Mouse (Mus musculus): ENCODE results near the gene Kif1b. TPM values are rescaled to one million over a fixed set of nuclear protein-coding genes. Genes with fewer than 3 reads are reported as not detected.
"Not testable (repeated sequence)": the region's sequence is repeated elsewhere in the genome, so short reads cannot be mapped to it uniquely, and the experiment has no call there.

Gene Kif1b
- polyA plus RNA-seq, 1 experiment from 2014 or later = 5.1 TPM

DNA sequence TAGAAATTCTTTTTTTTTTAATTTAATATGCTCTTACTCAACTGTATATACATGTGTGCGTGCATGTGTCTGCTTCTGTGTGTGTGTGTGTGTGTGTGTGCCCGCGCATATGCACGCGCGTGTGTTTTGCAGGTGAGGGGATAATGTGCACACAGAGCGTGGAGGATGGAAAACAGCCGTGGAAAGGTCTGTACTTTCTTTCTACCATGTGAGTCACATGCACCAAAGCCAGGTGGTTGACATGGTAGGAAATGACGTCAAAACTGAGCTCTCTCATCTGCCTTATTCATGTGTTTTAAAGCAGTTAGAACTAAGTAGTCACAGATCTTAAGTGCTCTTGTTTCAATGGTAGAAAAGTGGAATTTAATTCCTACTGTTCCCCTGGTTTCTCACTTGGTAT, 91.5 kb downstream of the Kif1b start:
- Histone ChIP-seq H3K4me2 (no peak overlapping the region), H3K9me3 (replicated peaks) (no peaks in the 10 kb centered on the region), H3K4me3 (replicated peaks) (no peak overlapping the region), H3K36me3 (peaks cover 37% of the 10 kb centered on the region), H3K4me1 (replicated peaks) (no peaks in the 10 kb centered on the region), H3K9ac (no peak overlapping the region), H3K27ac (no peak overlapping the region), H3K27me3 (no peaks in the 10 kb centered on the region)
- no peak for ATAC-seq (ENCODE audit: low read depth)
- no peak for DNase-seq
- WGBS (ENCODE audit: insufficient replicate concordance) = 82% methylated on average over 9 of the region's 9 CpGs

DNA sequence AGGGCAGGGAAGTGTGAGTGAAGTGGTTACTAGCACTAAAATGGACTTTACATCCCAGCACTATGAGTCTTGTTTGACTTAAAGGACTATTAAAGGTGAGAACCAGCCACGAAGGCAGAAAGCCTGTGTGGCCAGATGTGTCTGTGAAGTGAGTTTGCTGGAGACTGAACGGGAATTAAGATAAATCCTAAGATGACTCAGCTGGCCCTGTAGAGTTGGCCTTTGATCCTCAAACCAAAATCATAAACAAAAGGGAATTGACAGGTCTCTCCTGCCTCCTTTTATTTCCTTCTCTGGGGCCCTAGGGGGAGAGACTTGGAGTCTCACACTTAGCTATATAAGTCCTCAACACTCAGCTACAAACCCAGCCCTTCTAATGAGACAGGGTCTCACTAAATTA, 92.1 kb downstream of the Kif1b start:
- no peaks in the 10 kb centered on the region for H3K9me3 ChIP-seq (replicated peaks)
- ATAC-seq (ENCODE audit: low read depth) = no peak
- no peaks in the 10 kb centered on the region for H3K4me1 ChIP-seq (replicated peaks)
- H3K36me3 ChIP-seq = peaks cover 36% of the 10 kb centered on the region
- no peak overlapping the region for H3K27ac ChIP-seq
- H3K27me3 ChIP-seq = no peaks in the 10 kb centered on the region
- DNase-seq = no peak
- no peak overlapping the region for H3K4me2 ChIP-seq
- no peak overlapping the region for H3K4me3 ChIP-seq (replicated peaks)
- no peak overlapping the region for H3K9ac ChIP-seq
- 57% methylated on average over 2 of the region's 2 CpGs for WGBS (ENCODE audit: insufficient replicate concordance)

DNA sequence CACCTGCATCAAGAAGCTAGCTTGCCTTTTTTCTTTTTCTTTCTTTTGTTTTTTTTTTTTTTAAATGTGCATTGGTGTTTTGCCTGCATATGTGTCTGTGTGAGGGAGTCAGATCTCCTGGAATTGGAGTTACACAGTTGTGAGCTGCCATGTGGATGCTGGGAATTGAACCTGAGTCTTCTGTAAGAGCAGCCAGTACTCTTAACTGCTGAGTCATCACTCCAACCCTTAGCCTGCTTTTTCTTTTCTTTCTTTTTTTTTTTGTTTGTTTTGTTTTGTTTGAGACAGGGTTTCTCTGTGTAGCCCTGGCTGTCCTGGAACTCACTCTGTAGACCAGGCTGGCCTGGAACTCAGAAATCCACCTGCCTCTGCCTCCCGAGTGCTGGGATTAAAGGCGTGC, 93.0 kb downstream of the Kif1b start:
- DNase-seq; H3K4me3 ChIP-seq (replicated peaks): not testable (repeated sequence)
- 89% methylated on average over 2 of the region's 2 CpGs for WGBS (ENCODE audit: insufficient replicate concordance)

DNA sequence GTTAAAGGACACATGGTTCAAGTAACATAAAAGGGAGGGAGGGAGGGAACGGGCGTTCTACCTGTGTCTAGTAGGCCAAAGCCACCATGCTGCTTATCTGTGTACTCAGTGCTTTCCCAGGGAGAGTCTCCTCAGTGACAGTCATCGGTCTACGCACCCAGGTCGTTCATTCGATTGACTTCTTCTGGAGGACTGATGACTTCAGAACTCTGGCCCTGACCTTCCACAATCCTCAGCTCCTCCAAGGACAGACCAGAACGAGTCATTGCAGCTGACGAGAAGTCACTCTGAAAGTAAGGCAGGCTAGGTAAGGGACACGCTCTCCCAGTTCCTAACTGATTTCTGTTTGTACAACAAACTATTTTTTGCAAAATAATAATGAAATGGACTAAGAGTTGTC, 94.0 kb downstream of the Kif1b start:
- peaks cover 36% of the 10 kb centered on the region for H3K36me3 ChIP-seq
- no peak for ATAC-seq (ENCODE audit: low read depth)
- WGBS (ENCODE audit: insufficient replicate concordance) = 77% methylated on average over 9 of the region's 9 CpGs
- H3K4me1 ChIP-seq (replicated peaks) = no peaks in the 10 kb centered on the region
- no peak overlapping the region for H3K4me2 ChIP-seq
- H3K9me3 ChIP-seq (replicated peaks) = no peaks in the 10 kb centered on the region
- no peak overlapping the region for H3K4me3 ChIP-seq (replicated peaks)
- no peak overlapping the region for H3K9ac ChIP-seq
- no peaks in the 10 kb centered on the region for H3K27me3 ChIP-seq
- H3K27ac ChIP-seq = no peak overlapping the region
- DNase-seq = no peak

More for the DNA sequence above, 93.0 kb downstream of the Kif1b start:
- not testable (repeated sequence) for H3K4me1 ChIP-seq (replicated peaks); H3K4me2 ChIP-seq; H3K27ac ChIP-seq; H3K9me3 ChIP-seq (replicated peaks); ATAC-seq (ENCODE audit: low read depth); H3K27me3 ChIP-seq; H3K9ac ChIP-seq
- peaks cover 36% of the 10 kb centered on the region for H3K36me3 ChIP-seq

DNA sequence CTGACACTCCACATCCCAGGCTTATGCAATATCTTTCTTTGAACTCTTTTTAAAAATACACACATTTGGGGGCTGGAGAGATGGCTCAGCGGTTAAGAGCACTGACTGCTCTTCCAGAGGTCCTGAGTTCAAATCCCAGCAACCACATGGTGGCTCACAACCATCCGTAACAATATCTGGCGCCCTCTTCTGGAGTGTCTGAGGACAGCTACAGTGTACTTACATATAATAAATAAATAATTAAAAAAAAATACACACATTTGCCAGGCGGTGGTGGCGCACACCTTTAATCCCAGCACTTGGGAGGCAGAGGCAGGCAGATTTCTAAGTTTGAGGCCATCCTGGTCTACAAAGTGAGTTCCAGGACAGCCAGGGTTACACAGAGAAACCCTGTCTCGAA, 96.1 kb downstream of the Kif1b start:
- not testable (repeated sequence) for H3K27ac ChIP-seq; H3K9me3 ChIP-seq (replicated peaks); H3K4me3 ChIP-seq (replicated peaks); H3K9ac ChIP-seq; ATAC-seq (ENCODE audit: low read depth); DNase-seq; H3K4me1 ChIP-seq (replicated peaks); H3K27me3 ChIP-seq; H3K4me2 ChIP-seq
- peaks cover 39% of the 10 kb centered on the region for H3K36me3 ChIP-seq
- WGBS (ENCODE audit: insufficient replicate concordance) = 77% methylated on average over 6 of the region's 6 CpGs

DNA sequence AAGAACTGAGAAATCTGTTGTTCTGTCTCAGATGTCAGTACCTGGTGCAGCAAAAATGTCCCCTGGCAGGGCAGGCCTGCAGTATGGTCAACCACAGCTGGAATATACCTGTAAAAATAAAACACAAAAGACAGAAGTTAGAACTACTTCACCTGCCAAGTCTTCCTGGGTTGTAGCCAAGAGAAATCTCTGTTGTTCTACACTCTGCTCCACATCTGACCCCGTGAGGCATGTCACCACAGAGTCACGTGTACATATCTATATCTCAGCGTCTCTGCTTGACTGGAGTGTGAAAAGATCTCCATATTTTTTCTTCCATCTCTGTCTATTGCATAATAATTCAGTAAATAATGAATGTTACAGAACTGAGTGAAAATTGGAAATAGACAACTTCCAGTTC, 105.0 kb downstream of the Kif1b start:
- no peak for ATAC-seq (ENCODE audit: low read depth)
- Histone ChIP-seq H3K9ac (no peak overlapping the region), H3K36me3 (peaks cover 13% of the 10 kb centered on the region), H3K9me3 (replicated peaks) (no peaks in the 10 kb centered on the region), H3K4me3 (replicated peaks) (no peak overlapping the region), H3K27ac (no peak overlapping the region), H3K27me3 (no peaks in the 10 kb centered on the region), H3K4me2 (no peak overlapping the region), H3K4me1 (replicated peaks) (no peaks in the 10 kb centered on the region)
- WGBS (ENCODE audit: insufficient replicate concordance) = 65% methylated on average over 3 of the region's 3 CpGs
- no peak for DNase-seq

DNA sequence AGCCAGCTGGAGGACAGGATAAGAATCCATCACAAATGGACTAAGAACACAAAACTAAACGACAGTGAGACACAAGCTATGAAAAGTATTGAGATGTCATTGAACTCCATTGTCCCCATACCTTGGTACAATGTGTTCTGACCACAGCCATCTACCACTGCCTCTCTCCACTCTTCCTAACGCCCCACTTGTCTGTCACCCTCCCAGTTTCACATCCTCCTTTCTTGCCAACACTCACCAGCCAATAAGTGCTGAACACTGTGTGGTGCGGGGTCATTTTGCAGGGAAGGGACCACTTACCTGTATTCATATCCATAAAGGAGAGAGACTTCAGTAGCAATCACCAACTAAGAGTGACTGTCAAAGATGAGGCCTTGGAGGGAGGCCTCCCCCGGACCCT, 106.4 kb downstream of the Kif1b start:
- Histone ChIP-seq H3K4me3 (replicated peaks) (no peak overlapping the region), H3K27ac (no peak overlapping the region), H3K36me3 (peaks cover 13% of the 10 kb centered on the region), H3K4me1 (replicated peaks) (no peaks in the 10 kb centered on the region; the same call in 1 of the 2 replicates), H3K4me2 (no peak overlapping the region), H3K27me3 (no peaks in the 10 kb centered on the region), H3K9ac (no peak overlapping the region), H3K9me3 (replicated peaks) (no peaks in the 10 kb centered on the region)
- ATAC-seq (ENCODE audit: low read depth) (no peak), DNase-seq (no peak)
- WGBS (ENCODE audit: insufficient replicate concordance) = 63% methylated on average over 4 of the region's 4 CpGs

DNA sequence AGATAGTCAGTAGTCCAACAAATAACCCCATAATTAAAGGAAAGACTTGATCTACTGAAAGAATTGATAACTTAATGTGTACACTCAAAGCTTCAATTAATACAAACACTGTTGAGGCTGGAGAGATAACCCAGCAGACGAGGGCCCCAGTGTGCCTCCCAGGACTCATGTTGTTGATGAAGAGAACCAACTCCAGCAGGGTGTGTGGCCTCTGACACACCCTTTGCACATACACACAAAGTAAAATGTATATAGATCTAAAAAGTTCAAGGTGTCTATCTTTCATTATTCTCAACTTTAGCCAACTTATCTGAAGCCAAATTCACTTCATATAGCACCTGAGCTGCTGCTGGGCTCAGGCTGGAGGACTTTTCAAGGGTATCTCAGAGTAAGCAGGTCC, 110.3 kb downstream of the Kif1b start:
- no peak for ATAC-seq (ENCODE audit: low read depth)
- no peaks in the 10 kb centered on the region; the same call in 1 of the 2 replicates for H3K4me1 ChIP-seq (replicated peaks)
- 34% methylated on average over 1 of the region's 1 CpGs for WGBS (ENCODE audit: insufficient replicate concordance)

DNA sequence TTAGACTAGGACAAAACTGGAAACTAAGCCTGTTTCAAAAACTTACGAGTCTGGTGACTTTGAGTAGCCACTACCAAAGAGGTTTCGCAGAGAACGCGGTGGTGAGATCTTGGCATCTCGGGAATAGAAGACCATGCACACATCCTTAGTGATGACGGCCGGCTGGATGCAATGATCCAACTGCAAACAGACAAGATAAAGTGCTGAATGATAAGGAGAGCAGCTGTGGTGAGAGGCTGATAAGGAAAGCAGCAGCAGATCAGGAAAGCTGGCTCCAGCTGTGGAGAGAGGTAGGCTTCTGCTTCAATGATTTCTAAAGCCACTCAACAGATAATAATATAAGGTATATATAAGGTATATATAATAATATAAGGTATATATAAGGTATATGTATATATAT, 116.4 kb downstream of the Kif1b start:
- H3K9me3 ChIP-seq (replicated peaks) = no peaks in the 10 kb centered on the region
- no peak overlapping the region for H3K4me2 ChIP-seq
- H3K9ac ChIP-seq = no peak overlapping the region
- ATAC-seq (ENCODE audit: low read depth) = no peak
- DNase-seq = no peak
- H3K27ac ChIP-seq = no peak overlapping the region
- peaks cover 6% of the 10 kb centered on the region; the same call in 1 of the 2 replicates for H3K36me3 ChIP-seq
- no peaks in the 10 kb centered on the region for H3K27me3 ChIP-seq
- H3K4me1 ChIP-seq (replicated peaks) = peaks cover 3% of the 10 kb centered on the region; the same call in 1 of the 2 replicates
- no peak overlapping the region for H3K4me3 ChIP-seq (replicated peaks)
- 54% methylated on average over 7 of the region's 7 CpGs for WGBS (ENCODE audit: insufficient replicate concordance)

More for the DNA sequence above, 110.3 kb downstream of the Kif1b start:
- no peak overlapping the region for H3K27ac ChIP-seq
- H3K27me3 ChIP-seq = no peaks in the 10 kb centered on the region
- peaks cover 12% of the 10 kb centered on the region; the same call in 1 of the 2 replicates for H3K36me3 ChIP-seq
- DNase-seq = no peak
- H3K9ac ChIP-seq = no peak overlapping the region
- H3K4me3 ChIP-seq (replicated peaks) = no peak overlapping the region
- H3K4me2 ChIP-seq = no peak overlapping the region
- no peaks in the 10 kb centered on the region for H3K9me3 ChIP-seq (replicated peaks)

DNA sequence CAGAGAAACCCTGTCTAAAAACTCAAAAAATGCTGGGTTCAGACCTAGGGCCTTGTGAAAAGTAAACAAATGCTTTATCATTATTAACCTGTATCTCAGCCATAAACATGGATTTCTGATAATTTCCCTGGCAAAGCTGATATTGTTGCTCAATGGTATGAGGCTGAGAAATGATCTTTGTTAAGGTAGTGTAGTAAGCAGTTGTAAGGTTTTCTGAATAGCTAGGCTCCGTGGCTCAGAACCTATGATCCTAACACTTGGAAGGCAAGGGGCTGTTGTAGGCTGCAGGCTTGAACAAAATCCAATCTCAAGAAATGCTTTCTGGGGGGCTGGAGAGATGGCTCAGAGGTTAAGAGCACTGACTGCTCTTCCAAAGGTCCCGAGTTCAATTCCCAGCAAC, 118.9 kb downstream of the Kif1b start:
- H3K4me3 ChIP-seq (replicated peaks) = no peak overlapping the region
- peaks cover 8% of the 10 kb centered on the region; the same call in 1 of the 2 replicates for H3K36me3 ChIP-seq
- H3K4me2 ChIP-seq = no peak overlapping the region
- ATAC-seq (ENCODE audit: low read depth) (no peak), DNase-seq (no peak)
- WGBS (ENCODE audit: insufficient replicate concordance) = 79% methylated on average over 2 of the region's 2 CpGs
- no peaks in the 10 kb centered on the region for H3K9me3 ChIP-seq (replicated peaks)
- H3K27me3 ChIP-seq = no peaks in the 10 kb centered on the region
- H3K27ac ChIP-seq = no peak overlapping the region
- H3K9ac ChIP-seq = no peak overlapping the region
- peaks cover 3% of the 10 kb centered on the region; the same call in 1 of the 2 replicates for H3K4me1 ChIP-seq (replicated peaks)

DNA sequence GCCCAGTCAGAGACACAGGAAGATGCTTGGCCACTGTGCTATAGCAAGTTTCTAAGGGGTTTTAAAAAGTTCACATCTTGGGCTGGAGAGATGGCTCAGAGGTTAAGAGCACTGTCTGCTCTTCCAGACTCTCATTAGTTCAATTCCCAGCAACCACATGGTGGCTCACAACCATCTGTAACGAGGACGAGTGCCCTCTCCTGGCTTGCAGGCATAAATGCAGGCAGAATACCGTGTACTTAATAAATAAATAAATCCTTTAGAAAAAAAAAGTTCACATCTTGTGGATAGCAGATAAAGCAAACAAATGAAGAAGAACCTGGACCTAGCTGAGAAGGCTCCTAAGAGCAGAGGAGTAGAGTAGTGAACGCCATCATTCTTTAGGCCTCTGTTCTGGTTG, 124.7 kb downstream of the Kif1b start:
- no peak for ATAC-seq (ENCODE audit: low read depth)
- Histone ChIP-seq H3K9me3 (replicated peaks) (no peaks in the 10 kb centered on the region), H3K4me1 (replicated peaks) (peaks cover 4% of the 10 kb centered on the region), H3K4me3 (replicated peaks) (no peak overlapping the region), H3K27ac (no peak overlapping the region), H3K36me3 (peaks cover 17% of the 10 kb centered on the region), H3K9ac (no peak overlapping the region), H3K27me3 (no peaks in the 10 kb centered on the region), H3K4me2 (no peak overlapping the region)
- WGBS (ENCODE audit: insufficient replicate concordance) = 42% methylated on average over 4 of the region's 4 CpGs
- no peak for DNase-seq

DNA sequence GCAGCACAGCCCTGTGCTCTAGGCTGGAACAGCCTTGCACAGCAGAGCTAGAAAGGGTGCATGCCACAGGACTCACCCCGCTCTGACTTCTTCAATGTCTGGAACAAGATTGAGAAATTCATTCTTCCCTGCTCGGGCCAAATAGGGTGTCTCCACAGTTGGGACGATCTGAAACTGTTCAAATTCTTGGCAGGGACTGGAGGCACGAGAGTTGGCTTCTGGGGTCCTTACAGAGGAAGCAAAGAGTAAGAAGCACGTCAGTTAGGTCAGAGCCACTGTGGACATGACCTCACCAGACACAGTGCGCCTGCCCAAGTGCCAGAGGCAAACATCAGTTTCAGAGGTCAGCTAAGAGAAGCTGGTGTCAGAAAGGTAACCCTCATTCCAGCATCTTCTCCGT, 125.3 kb downstream of the Kif1b start:
- no peak for DNase-seq
- Histone ChIP-seq H3K4me1 (replicated peaks) (peaks cover 4% of the 10 kb centered on the region), H3K27ac (no peak overlapping the region), H3K36me3 (peaks cover 17% of the 10 kb centered on the region), H3K4me3 (replicated peaks) (no peak overlapping the region), H3K27me3 (no peaks in the 10 kb centered on the region), H3K9me3 (replicated peaks) (no peaks in the 10 kb centered on the region), H3K9ac (no peak overlapping the region), H3K4me2 (no peak overlapping the region)
- 70% methylated on average over 7 of the region's 7 CpGs for WGBS (ENCODE audit: insufficient replicate concordance)
- ATAC-seq (ENCODE audit: low read depth) = no peak

Data from liver, embryonic 13.5 days (tissue).